Mouse (Mus musculus): ENCODE results near the gene Ube2v1.

- TF ChIP-seq CTCF (IDR thresholded peaks at IDR 0.05; ENCODE audit: control insufficient read depth, insufficient read depth, insufficient replicate concordance, low read depth, low read length) (no peak), POLR2A (IDR thresholded peaks at IDR 0.05; ENCODE audit: control insufficient read depth, low read depth, low read length) (no peak)
Observed at GRCm38 (mm10) chr2:167602364-167602763, 29.5 kb downstream of the Ube2v1 start.

Measured in testis, adult 2 months (tissue).